Mouse (Mus musculus): ENCODE results near the gene Olfr378. TPM values are rescaled to one million over a fixed set of nuclear protein-coding genes. Genes with fewer than 3 reads are reported as not detected.

The Olfr378 gene
- polyA plus RNA-seq (2012; rRNA removed): not detected in 2 replicates

DNA sequence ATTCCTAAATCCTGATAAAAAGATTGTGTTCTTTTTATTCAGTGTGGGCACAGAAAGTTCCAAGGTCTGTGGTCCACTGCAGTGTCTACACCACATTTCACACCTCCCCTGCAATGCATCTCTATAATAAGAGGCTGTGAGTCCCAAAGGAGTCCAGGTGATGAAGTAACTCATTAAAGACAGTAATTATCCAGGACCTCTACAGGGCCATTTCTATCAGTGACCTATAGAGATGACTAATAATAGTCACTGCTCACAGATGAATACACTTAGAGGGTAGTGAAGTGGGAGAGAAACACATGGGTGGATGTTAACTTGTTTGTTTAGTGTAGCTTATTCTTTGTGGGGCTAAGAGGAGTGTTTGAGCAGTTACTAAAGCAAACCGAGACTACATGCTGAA lies at the start of gene Olfr378:
Olfr378 (minus strand) TSS at position 101 of the 400 bp plus-strand sequence.
- no peak for DNase-seq (ENCODE audit: low read depth)

DNA sequence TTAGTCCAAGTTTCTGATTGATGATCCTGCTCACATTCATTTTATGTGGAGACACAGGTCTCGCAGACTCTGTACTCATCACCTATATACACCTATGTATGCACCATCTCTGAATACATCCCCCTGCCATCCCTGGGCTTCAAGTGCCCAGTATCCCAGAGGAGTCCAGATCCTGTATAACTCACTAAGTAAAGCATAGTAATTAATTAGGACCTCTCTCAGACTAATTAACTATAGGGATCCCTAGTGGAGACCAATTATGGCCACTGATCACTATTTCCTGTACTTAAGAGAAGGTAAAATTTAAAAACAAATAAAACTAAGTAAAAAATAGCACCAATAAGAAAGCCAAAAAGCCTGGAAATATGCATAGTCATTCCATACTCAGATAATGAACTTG lies 29.1 kb upstream of the Olfr378 start, which contains the start of gene Olfr380:
Olfr380 (minus strand) TSS at position 101 of the 400 bp plus-strand sequence.
- DNase-seq (ENCODE audit: low read depth): no peak

DNA sequence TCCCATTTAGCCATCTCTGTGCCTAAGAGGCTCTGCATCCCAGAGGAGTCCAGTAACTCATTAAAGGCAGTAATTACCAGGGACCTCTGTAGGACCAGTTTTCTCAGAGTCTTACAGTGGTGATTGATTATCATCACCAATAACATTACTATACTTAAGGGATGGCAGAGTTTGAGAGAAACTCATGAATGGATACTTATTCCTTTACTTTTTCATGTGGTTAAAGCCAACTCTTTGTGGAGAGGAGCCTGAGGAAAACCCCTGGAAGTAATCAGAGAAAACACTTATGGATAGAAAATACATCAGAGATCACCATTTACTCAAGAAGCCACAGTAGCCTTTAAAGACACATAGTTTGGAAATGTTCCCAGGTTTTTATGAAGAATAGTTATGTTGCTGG lies 28.8 kb downstream of the Olfr378 start, which contains the start of gene Olfr1:
Olfr1 (minus strand) TSS at position 101 of the 400 bp plus-strand sequence.
- no peak for DNase-seq (ENCODE audit: low read depth)

DNA sequence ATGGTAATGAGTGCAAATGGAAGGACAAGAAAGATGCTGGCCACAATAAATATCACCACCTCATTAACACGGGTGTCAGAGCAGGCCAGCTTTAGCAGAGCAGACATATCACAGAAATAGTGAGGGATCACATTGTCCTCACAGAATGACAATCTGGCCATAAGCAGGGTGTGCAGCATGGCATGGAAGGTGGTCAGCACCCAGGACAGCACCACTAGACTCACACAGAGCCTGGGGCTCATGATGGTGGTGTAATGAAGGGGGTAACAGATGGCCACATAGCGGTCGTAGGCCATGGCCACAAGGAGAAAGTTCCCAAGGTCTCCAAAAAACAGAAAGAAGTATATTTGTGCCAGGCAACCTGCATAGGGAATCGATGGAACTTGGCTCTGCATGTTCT lies 32.9 kb downstream of the Olfr378 start:
- DNase-seq (ENCODE audit: low read depth): no peak

Other genes with a start within 250 kb of the Olfr378 start
- 21.1 and 21.7 TPM in 2 replicates for gene Ctns, start 229.4 kb downstream of the Olfr378 start, polyA plus RNA-seq (2012; rRNA removed)
- 11.5 and 11.8 TPM in 2 replicates for gene Shpk, start 229.0 kb downstream of the Olfr378 start, polyA plus RNA-seq (2012; rRNA removed)
- gene Trpv1, start 194.2 kb downstream of the Olfr378 start, polyA plus RNA-seq (2012; rRNA removed): 3.6 and 4.5 TPM in 2 replicates
- gene Trpv3, start 161.1 kb downstream of the Olfr378 start, polyA plus RNA-seq (2012; rRNA removed): 0.18 and 0.25 TPM in 2 replicates
- gene Aspa, start 98.9 kb downstream of the Olfr378 start, polyA plus RNA-seq (2012; rRNA removed): 8.6 and 12.7 TPM in 2 replicates
- 0.04 TPM in 1 of 2 replicates, not detected in the other for gene Gm49340, start 98.7 kb downstream of the Olfr378 start, polyA plus RNA-seq (2012; rRNA removed)
- gene Spata22, start 98.7 kb downstream of the Olfr378 start, polyA plus RNA-seq (2012; rRNA removed): 0.19 and 0.22 TPM in 2 replicates
- gene Olfr20, start 77.7 kb downstream of the Olfr378 start, polyA plus RNA-seq (2012; rRNA removed): 0.23 and 0.34 TPM in 2 replicates
- not detected in 2 replicates for gene Olfr376, start 57.2 kb downstream of the Olfr378 start, polyA plus RNA-seq (2012; rRNA removed)
- gene Olfr1, start 28.9 kb downstream of the Olfr378 start, polyA plus RNA-seq (2012; rRNA removed): not detected in 2 replicates
- not detected in 2 replicates for gene Olfr380, start 29.0 kb upstream of the Olfr378 start, polyA plus RNA-seq (2012; rRNA removed)
- gene Olfr381, start 63.1 kb upstream of the Olfr378 start, polyA plus RNA-seq (2012; rRNA removed): not detected in 2 replicates
- gene Olfr382, start 88.7 kb upstream of the Olfr378 start, polyA plus RNA-seq (2012; rRNA removed): not detected in 2 replicates
- gene Olfr385, start 164.5 kb upstream of the Olfr378 start, polyA plus RNA-seq (2012; rRNA removed): not detected in 2 replicates
- not detected in 2 replicates for gene Olfr384, start 170.1 kb upstream of the Olfr378 start, polyA plus RNA-seq (2012; rRNA removed)